Mouse (Mus musculus) ES-Bruce4 (cell line): ENCODE data around the gene Syn1. TPM values are rescaled to one million over a fixed set of nuclear protein-coding genes. Genes with fewer than 3 reads are reported as not detected.

Source experiments
- H3K27ac ChIP-seq: 2 replicates; pipeline ENCODE4 v1.5.1; 2012; ENCODE audit warnings: low read length, inconsistent platforms; ENCODE audit not compliant: insufficient read depth
- H3K27me3 ChIP-seq: 2 replicates; pipeline ENCODE4 v1.6.1; 2012; ENCODE audit warnings: mild to moderate bottlenecking, low read length, inconsistent platforms; ENCODE audit not compliant: control insufficient read depth, poor library complexity, insufficient read depth, severe bottlenecking
- H3K36me3 ChIP-seq: 2 replicates; pipeline ENCODE4 v1.6.1; 2012; ENCODE audit warnings: inconsistent platforms, mild to moderate bottlenecking, low read length, moderate library complexity; ENCODE audit not compliant: control insufficient read depth, poor library complexity, insufficient read depth, severe bottlenecking
- H3K4me1 ChIP-seq: one replicate; pipeline ENCODE4 v1.8.1; 2011; ENCODE audit warnings: low read length; ENCODE audit not compliant: control insufficient read depth, insufficient read depth
- H3K4me3 ChIP-seq: 2 replicates; pipeline ENCODE4 v1.5.1; 2011; ENCODE audit warnings: low read depth, mild to moderate bottlenecking, low read length
- H3K9ac ChIP-seq: 2 replicates; pipeline ENCODE4 v1.6.1; 2012; ENCODE audit warnings: low read depth, mild to moderate bottlenecking, inconsistent platforms; ENCODE audit not compliant: poor library complexity, severe bottlenecking
- H3K9me3 ChIP-seq: replicated peaks from 2 replicates; pipeline ENCODE4 v1.6.1; 2012; ENCODE audit warnings: mild to moderate bottlenecking, low read length, inconsistent platforms; ENCODE audit not compliant: control insufficient read depth, poor library complexity, insufficient read depth, severe bottlenecking
- CTCF ChIP-seq: IDR thresholded peaks from one replicate; pipeline ENCODE4 v1.8.1; 2011; ENCODE audit warnings: low read depth, low read length
- EP300 ChIP-seq: IDR thresholded peaks from 2 replicates; pipeline ENCODE4 v1.6.1; 2011; ENCODE audit warnings: low read depth, low read length; ENCODE audit not compliant: insufficient read depth
- POLR2A ChIP-seq: IDR thresholded peaks from one replicate; pipeline ENCODE4 v1.8.1; 2011; ENCODE audit warnings: low read length; ENCODE audit not compliant: insufficient read depth
- polyA plus RNA-seq: library from polyadenylated mRNA; stranded (reverse); fragments of >200 nt; gene quantifications from 2 replicates; pipeline ENCODE4 v1.2.4, GENCODE M21; 2011; ENCODE audit warnings: low read depth; ENCODE audit not compliant: missing spikeins, insufficient read depth, insufficient read length

The Syn1 gene
- polyA plus RNA-seq, 1 experiment, result 4.9 TPM

- H3K27ac ChIP-seq, result peak overlapping the region; percentile 26; the same call in 1 of the 2 replicates
- no peaks in the 10 kb centered on the region for H3K9me3 ChIP-seq
- no peaks in the 10 kb centered on the region for H3K4me1 ChIP-seq
- TF ChIP-seq CTCF (peak; percentile 71), POLR2A (no peak), EP300 (peak; percentile 49; the same call in 1 of the 2 replicates)
- H3K4me3 ChIP-seq, result peak overlapping the region; percentile 54
- no peaks in the 10 kb centered on the region for H3K27me3 ChIP-seq
- peak overlapping the region; percentile 46 for H3K9ac ChIP-seq
- no peaks in the 10 kb centered on the region for H3K36me3 ChIP-seq
These were observed 101.6 kb downstream of the Syn1 start for GRCm38 (mm10) chrX:20819204-20819628.

- TF ChIP-seq POLR2A (no peak), CTCF (no peak), EP300 (no peak)
- no peaks in the 10 kb centered on the region for H3K36me3 ChIP-seq
These were observed 103.8 kb downstream of the Syn1 start for GRCm38 (mm10) chrX:20816974-20817373.

More at GRCm38 (mm10) chrX:20816974-20817373, 103.8 kb downstream of the Syn1 start:
- H3K9me3 ChIP-seq, result no peaks in the 10 kb centered on the region
- H3K27me3 ChIP-seq, result no peaks in the 10 kb centered on the region
- no peak overlapping the region for H3K9ac ChIP-seq
- H3K27ac ChIP-seq, result no peak overlapping the region
- H3K4me1 ChIP-seq, result no peaks in the 10 kb centered on the region
- no peak overlapping the region for H3K4me3 ChIP-seq

Other genes starting within 250 kb of the Syn1 start
- gene Cdk16, start 233.1 kb downstream of the Syn1 start, polyA plus RNA-seq, result 83.3 and 94.9 TPM in 2 replicates
- 50.9 and 52.2 TPM in 2 replicates for gene Usp11, start 217.1 kb downstream of the Syn1 start, polyA plus RNA-seq
- 62.7 and 68.0 TPM in 2 replicates for gene Araf, start 123.2 kb downstream of the Syn1 start, polyA plus RNA-seq
- 34.6 and 40.8 TPM in 2 replicates for gene Timp1, start 50.8 kb downstream of the Syn1 start, polyA plus RNA-seq
- gene Cfp, start 10.6 kb upstream of the Syn1 start, polyA plus RNA-seq, result 3.5 and 5.2 TPM in 2 replicates
- gene Elk1, start 29.6 kb upstream of the Syn1 start, polyA plus RNA-seq, result 20.2 and 20.5 TPM in 2 replicates
- gene Uxt, start 41.0 kb upstream of the Syn1 start, polyA plus RNA-seq, result 33.7 and 41.9 TPM in 2 replicates
- 13.4 and 13.7 TPM in 2 replicates for gene Zfp182, start 141.3 kb upstream of the Syn1 start, polyA plus RNA-seq
- not detected in 2 replicates for gene Spaca5, start 147.4 kb upstream of the Syn1 start, polyA plus RNA-seq
- gene Zfp300, start 168.5 kb upstream of the Syn1 start, polyA plus RNA-seq, result not detected in 2 replicates
- not detected in 2 replicates for gene Ssxa1, start 194.8 kb upstream of the Syn1 start, polyA plus RNA-seq